Comparison of ENCODE assay signal across 7 mouse cellular contexts in genomic region chr6:88044577-88045405, GRCm38 (mm10). TPM values are rescaled to one million over a fixed set of nuclear protein-coding genes. Genes with fewer than 3 reads are reported as not detected.
DNase-seq lines count a peak whose midpoint lies in the region; ATAC-seq and TF ChIP-seq lines count a peak whose summit lies in the region.

Gene Rab7 (minus strand): TSS chr6:88045270.

- peak; percentile 98 for DNase-seq in adrenal gland, postnatal 10 days
- peak; percentile 97 for DNase-seq in embryonic facial prominence, embryonic 10.5 days (ENCODE audit: low spot score)
- peak; percentile 79 for DNase-seq in gonadal fat pad, adult 2 months (ENCODE audit: low read depth)
- DNase-seq in left cerebral cortex, postnatal 4 days, result peak; percentile 96

- peaks cover 25% of the 10 kb centered on the region for H3K27me3 ChIP-seq in embryonic facial prominence, embryonic 10.5 days (replicated peaks; ENCODE audit: low read depth, poor library complexity, severe bottlenecking)
- no peaks in the 10 kb centered on the region for H3K27me3 ChIP-seq in intestine, postnatal 0 days (replicated peaks; ENCODE audit: control insufficient read depth, insufficient read depth, low read length)
- peaks cover 32% of the 10 kb centered on the region for H3K27me3 ChIP-seq in midbrain, embryonic 12.5 days
- no peaks in the 10 kb centered on the region for H3K27me3 ChIP-seq in small intestine, adult 2 months (ENCODE audit: control insufficient read depth, insufficient read depth, low read length)

- H3K4me1 ChIP-seq in embryonic facial prominence, embryonic 10.5 days, result peaks cover 21% of the 10 kb centered on the region
- H3K4me1 ChIP-seq in intestine, postnatal 0 days (replicated peaks; ENCODE audit: control insufficient read depth, insufficient read depth, low read length), result peaks cover 10% of the 10 kb centered on the region; the same call in 1 of the 2 replicates
- peaks cover 22% of the 10 kb centered on the region for H3K4me1 ChIP-seq in midbrain, embryonic 12.5 days
- H3K4me1 ChIP-seq in small intestine, adult 2 months (ENCODE audit: control insufficient read depth, insufficient read depth, insufficient read length, low read length), result peaks cover 18% of the 10 kb centered on the region

- ATAC-seq in intestine, postnatal 0 days, result peak; percentile 88
- ATAC-seq in midbrain, embryonic 12.5 days (ENCODE audit: low FRiP score, low read depth), result peak; percentile 99

- intact Hi-C loops in left cerebral cortex, postnatal 4 days (cut with DNase I), result no loop called here

- H3K9me3 ChIP-seq in embryonic facial prominence, embryonic 10.5 days, result no peaks in the 10 kb centered on the region
- H3K9me3 ChIP-seq in intestine, postnatal 0 days (ENCODE audit: control insufficient read depth), result no peaks in the 10 kb centered on the region
- H3K9me3 ChIP-seq in midbrain, embryonic 12.5 days, result no peaks in the 10 kb centered on the region

- H3K36me3 ChIP-seq in embryonic facial prominence, embryonic 10.5 days (replicated peaks), result peaks cover 7% of the 10 kb centered on the region
- H3K36me3 ChIP-seq in intestine, postnatal 0 days (ENCODE audit: control insufficient read depth, insufficient read depth), result no peaks in the 10 kb centered on the region
- no peaks in the 10 kb centered on the region for H3K36me3 ChIP-seq in midbrain, embryonic 12.5 days
- H3K36me3 ChIP-seq in small intestine, adult 2 months (ENCODE audit: control insufficient read depth, insufficient read depth, low read length), result no peaks in the 10 kb centered on the region

- H3K4me3 ChIP-seq in embryonic facial prominence, embryonic 10.5 days, result peak within 1 kb of the TSS; percentile 98
- peak within 1 kb of the TSS; percentile 91 for H3K4me3 ChIP-seq in intestine, postnatal 0 days (ENCODE audit: low read depth, low read length)
- peak within 1 kb of the TSS; percentile 97 for H3K4me3 ChIP-seq in midbrain, embryonic 12.5 days
- peak within 1 kb of the TSS; percentile 85 for H3K4me3 ChIP-seq in small intestine, adult 2 months (ENCODE audit: low read depth, low read length)

- WGBS in embryonic facial prominence, embryonic 10.5 days, result under 1% methylated on average over 82 of the region's 82 CpGs
- WGBS in intestine, postnatal 0 days, result under 1% methylated on average over 78 of the region's 82 CpGs
- WGBS in midbrain, embryonic 12.5 days, result 1% methylated on average over 70 of the region's 82 CpGs
- WGBS in small intestine, adult 2 months, result under 1% methylated on average over 82 of the region's 82 CpGs

- no peak for TF ChIP-seq CTCF in intestine, postnatal 0 days (IDR thresholded peaks at IDR 0.05; ENCODE audit: low read depth)
- no peak for TF ChIP-seq CTCF in small intestine, adult 2 months (IDR thresholded peaks at IDR 0.05; ENCODE audit: extremely low read depth, insufficient read length, insufficient replicate concordance, low read depth, low read length)

- TF ChIP-seq POLR2A in small intestine, adult 2 months (IDR thresholded peaks at IDR 0.05; ENCODE audit: low read depth, low read length), result peak; percentile 91

- peak within 1 kb of the TSS; percentile 100 for H3K9ac ChIP-seq in intestine, postnatal 0 days (ENCODE audit: low read depth, low read length)
- H3K9ac ChIP-seq in midbrain, embryonic 12.5 days (replicated peaks), result peak within 1 kb of the TSS; percentile 96

- peak within 1 kb of the TSS; percentile 69 for H3K4me2 ChIP-seq in intestine, postnatal 0 days (replicated peaks; ENCODE audit: low read depth)
- H3K4me2 ChIP-seq in midbrain, embryonic 12.5 days (replicated peaks), result peak within 1 kb of the TSS; percentile 72

- H3K27ac ChIP-seq in embryonic facial prominence, embryonic 10.5 days (replicated peaks), result peak within 1 kb of the TSS; percentile 91
- peak within 1 kb of the TSS; percentile 96 for H3K27ac ChIP-seq in intestine, postnatal 0 days (ENCODE audit: low read depth, low read length)
- H3K27ac ChIP-seq in midbrain, embryonic 12.5 days (replicated peaks), result peak within 1 kb of the TSS; percentile 88
- H3K27ac ChIP-seq in small intestine, adult 2 months (ENCODE audit: insufficient read depth, low read depth, low read length), result peak within 1 kb of the TSS; percentile 69

RNA-seq across cellular contexts. Expression of gene Rab7, which starts in this region (rescaled TPM):
- total RNA-seq in adrenal gland, postnatal 10 days (2021), result 100 to 1,000 TPM; 249 to 262 TPM
- 206 and 207 TPM in 2 replicates for polyA plus RNA-seq in embryonic facial prominence, embryonic 10.5 days (2016; fragmentation: Nextera tagmentation; extraction: Ambion mirVana)
- polyA plus RNA-seq in gonadal fat pad, adult 2 months (2012; rRNA removed), result 224 and 272 TPM in 2 replicates
- 219 and 226 TPM in 2 replicates for polyA plus RNA-seq in intestine, postnatal 0 days (2015; fragmentation: Nextera tagmentation; extraction: Ambion mirVana)
- 100 to 1,000 TPM; 278 to 279 TPM for total RNA-seq in left cerebral cortex, postnatal 4 days (2021)
- polyA plus RNA-seq in midbrain, embryonic 12.5 days (2016; fragmentation: Nextera tagmentation; extraction: Ambion mirVana), result 209 and 214 TPM in 2 replicates
- 43.8 and 78.5 TPM in 2 replicates for polyA plus RNA-seq in small intestine, adult 2 months (2012; rRNA removed)

Comparison
In these comparisons a context has a peak if more than half of its experiments do, and no peak if none do; other contexts are left out.
1. Peak in every context shown above with its lines: DNase-seq, ATAC-seq, H3K4me3 ChIP-seq and H3K27ac ChIP-seq.